Mouse (Mus musculus): Measurements from ENCODE around the gene Sik2. TPM values are rescaled to one million over a fixed set of nuclear protein-coding genes. Genes with fewer than 3 reads are reported as not detected.

The Sik2 gene
- polyA plus RNA-seq, 1 experiment, result 9.9 TPM

DNA sequence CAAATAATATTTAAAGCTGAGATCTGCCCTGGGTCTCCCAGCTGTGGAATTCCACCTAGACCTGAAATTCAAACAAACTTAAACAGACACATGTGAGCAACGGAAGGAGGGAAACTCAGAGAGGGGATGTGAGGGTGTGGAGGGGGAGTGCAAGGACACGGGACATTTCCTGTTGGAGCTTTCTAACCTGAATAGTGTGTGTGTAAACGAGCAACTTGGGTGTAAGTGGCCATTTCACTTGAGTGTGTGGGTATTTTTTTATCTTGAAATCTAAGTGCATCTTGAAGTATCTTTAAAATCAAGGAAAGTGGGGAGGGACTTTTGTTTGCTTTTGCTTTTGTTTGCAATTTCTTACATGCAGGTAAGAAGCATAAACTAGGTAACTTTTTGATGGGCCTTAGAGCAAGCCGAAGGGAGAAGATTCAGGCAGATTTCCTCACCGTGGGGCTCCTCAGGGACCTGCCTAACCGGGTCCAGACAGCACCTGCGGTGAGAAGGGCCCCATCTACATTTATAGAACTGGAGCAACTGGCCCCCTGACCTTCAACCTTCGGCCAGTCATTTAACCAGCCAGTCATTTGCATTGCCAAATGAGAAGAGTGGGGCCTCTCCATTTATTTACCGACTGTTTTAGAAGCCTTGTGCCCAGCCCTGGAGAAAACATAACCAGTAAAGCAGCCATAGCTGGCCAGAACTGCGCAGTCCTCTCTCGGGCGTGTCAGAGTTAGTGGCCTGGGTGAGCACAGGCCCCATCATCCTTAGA, 161.1 kb downstream of the Sik2 start:
- H3K4me1 ChIP-seq (ENCODE audit: control insufficient read depth, insufficient read depth, insufficient read length, low read length), result peaks cover 18% of the 10 kb centered on the region
- no peak overlapping the region for H3K4me3 ChIP-seq (ENCODE audit: low read depth, low read length)
- H3K36me3 ChIP-seq (ENCODE audit: control insufficient read depth, insufficient read depth, low read length), result peaks cover 9% of the 10 kb centered on the region
- no peak for TF ChIP-seq POLR2A (IDR thresholded peaks at IDR 0.05; ENCODE audit: low read depth, low read length)
- no peak for TF ChIP-seq CTCF (IDR thresholded peaks at IDR 0.05; ENCODE audit: extremely low read depth, insufficient read length, insufficient replicate concordance, low read depth, low read length)
- no peak overlapping the region for H3K27ac ChIP-seq (ENCODE audit: insufficient read depth, low read depth, low read length)
- WGBS, result 34% methylated on average over 12 of the region's 12 CpGs
- H3K27me3 ChIP-seq (ENCODE audit: control insufficient read depth, insufficient read depth, low read length), result no peaks in the 10 kb centered on the region

DNA sequence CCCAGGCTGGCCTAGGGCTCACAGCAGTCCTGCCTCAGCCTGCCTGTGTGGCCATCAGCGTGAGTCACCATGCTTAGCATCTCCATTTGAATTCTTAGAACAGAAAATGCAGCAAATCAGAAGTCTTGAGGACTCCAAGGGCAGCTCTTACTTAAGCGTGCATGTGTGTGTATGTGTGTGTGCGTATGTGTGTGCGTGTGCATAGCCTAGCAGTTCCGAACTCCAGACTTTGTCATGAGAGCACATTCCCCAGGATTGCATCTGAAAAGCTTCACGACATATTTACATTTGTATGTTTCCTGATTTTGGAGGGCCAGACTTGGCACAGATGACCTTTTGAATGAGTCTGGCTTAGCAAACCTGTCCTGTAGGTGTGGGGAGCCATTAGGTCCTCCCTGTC, 161.7 kb downstream of the Sik2 start:
- H3K27me3 ChIP-seq (ENCODE audit: control insufficient read depth, insufficient read depth, low read length), result no peaks in the 10 kb centered on the region
- 84% methylated on average over 6 of the region's 6 CpGs for WGBS
- TF ChIP-seq POLR2A (IDR thresholded peaks at IDR 0.05; ENCODE audit: low read depth, low read length) (no peak), CTCF (IDR thresholded peaks at IDR 0.05; ENCODE audit: extremely low read depth, insufficient read length, insufficient replicate concordance, low read depth, low read length) (no peak)
- no peak overlapping the region for H3K27ac ChIP-seq (ENCODE audit: insufficient read depth, low read depth, low read length)
- peaks cover 18% of the 10 kb centered on the region for H3K4me1 ChIP-seq (ENCODE audit: control insufficient read depth, insufficient read depth, insufficient read length, low read length)
- peaks cover 12% of the 10 kb centered on the region for H3K36me3 ChIP-seq (ENCODE audit: control insufficient read depth, insufficient read depth, low read length)
- H3K4me3 ChIP-seq (ENCODE audit: low read depth, low read length), result no peak overlapping the region

DNA sequence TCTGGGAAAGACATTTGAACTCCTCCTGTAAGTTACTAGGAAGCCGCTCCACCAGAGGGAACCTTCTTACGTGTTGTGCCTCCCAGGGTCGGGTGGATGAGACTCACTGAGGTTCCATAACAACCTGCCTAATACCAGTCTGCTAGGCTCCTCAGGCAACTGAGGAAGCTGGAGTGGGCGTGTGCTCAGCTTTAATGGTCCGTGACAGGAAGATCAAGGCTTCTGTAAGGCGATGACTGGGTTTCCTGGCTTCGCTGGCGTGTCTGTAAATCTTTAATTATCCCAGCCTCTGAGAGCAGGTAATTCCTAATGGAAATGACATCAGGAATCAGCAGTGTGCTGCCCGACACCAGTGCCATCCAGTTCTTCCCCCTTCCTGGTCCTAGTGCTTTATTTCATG, 163.3 kb downstream of the Sik2 start:
- peaks cover 12% of the 10 kb centered on the region for H3K36me3 ChIP-seq (ENCODE audit: control insufficient read depth, insufficient read depth, low read length)
- H3K27ac ChIP-seq (ENCODE audit: insufficient read depth, low read depth, low read length), result no peak overlapping the region
- peaks cover 15% of the 10 kb centered on the region for H3K4me1 ChIP-seq (ENCODE audit: control insufficient read depth, insufficient read depth, insufficient read length, low read length)
- no peaks in the 10 kb centered on the region for H3K27me3 ChIP-seq (ENCODE audit: control insufficient read depth, insufficient read depth, low read length)
- no peak for TF ChIP-seq POLR2A (IDR thresholded peaks at IDR 0.05; ENCODE audit: low read depth, low read length)
- TF ChIP-seq CTCF (IDR thresholded peaks at IDR 0.05; ENCODE audit: extremely low read depth, insufficient read length, insufficient replicate concordance, low read depth, low read length), result no peak
- 79% methylated on average over 9 of the region's 9 CpGs for WGBS
- no peak overlapping the region for H3K4me3 ChIP-seq (ENCODE audit: low read depth, low read length)

DNA sequence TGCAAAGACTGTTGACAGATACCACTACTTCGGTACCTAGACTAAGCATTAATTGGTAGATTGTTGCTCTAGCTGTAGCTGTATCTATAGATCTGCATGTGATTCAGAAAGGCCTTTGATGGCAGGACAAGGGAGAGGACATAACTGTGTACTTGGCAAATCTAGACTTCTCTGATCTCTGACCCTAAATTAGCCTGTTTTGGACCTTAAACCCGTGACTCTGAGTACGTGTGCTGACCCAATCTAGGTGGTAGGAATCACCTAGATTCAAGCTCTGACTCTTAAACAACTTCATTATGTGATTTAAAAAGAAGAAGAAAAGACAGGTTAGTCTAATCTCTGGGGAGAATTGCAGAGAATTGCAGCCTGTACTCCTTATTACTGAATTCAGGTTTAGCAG, 163.8 kb downstream of the Sik2 start, which contains the start of gene Ppp2r1b:
Gene Ppp2r1b, plus strand, starts transcription at position 221 of the 400 bp plus-strand sequence.
- TF ChIP-seq POLR2A (IDR thresholded peaks at IDR 0.05; ENCODE audit: low read depth, low read length), result no peak
- no peak for TF ChIP-seq CTCF (IDR thresholded peaks at IDR 0.05; ENCODE audit: extremely low read depth, insufficient read length, insufficient replicate concordance, low read depth, low read length)
- Histone ChIP-seq H3K27me3 (ENCODE audit: control insufficient read depth, insufficient read depth, low read length) (no peaks in the 10 kb centered on the region), H3K36me3 (ENCODE audit: control insufficient read depth, insufficient read depth, low read length) (peaks cover 12% of the 10 kb centered on the region), H3K4me3 (ENCODE audit: low read depth, low read length) (no peak within 1 kb of the TSS), H3K27ac (ENCODE audit: insufficient read depth, low read depth, low read length) (no peak within 1 kb of the TSS), H3K4me1 (ENCODE audit: control insufficient read depth, insufficient read depth, insufficient read length, low read length) (peaks cover 11% of the 10 kb centered on the region)
- WGBS, result 76% methylated on average over 3 of the region's 3 CpGs

Other genes starting within 250 kb of the Sik2 start
- 2.4 and 2.6 TPM in 2 replicates for gene Fdxacb1, start 240.8 kb downstream of the Sik2 start, polyA plus RNA-seq (2012; rRNA removed)
- 13.2 and 17.6 TPM in 2 replicates for gene Alg9, start 234.1 kb downstream of the Sik2 start, polyA plus RNA-seq (2012; rRNA removed)
- 12.6 and 20.7 TPM in 2 replicates for gene 1110032A03Rik, start 233.6 kb downstream of the Sik2 start, polyA plus RNA-seq (2012; rRNA removed)
- gene Ppp2r1b, start 163.8 kb downstream of the Sik2 start, polyA plus RNA-seq (2012; rRNA removed), result 1.6 and 1.9 TPM in 2 replicates
- not detected in 2 replicates for gene Btg4, start 51.8 kb upstream of the Sik2 start, polyA plus RNA-seq (2012; rRNA removed)
- gene Layn, start 68.0 kb upstream of the Sik2 start, polyA plus RNA-seq (2012; rRNA removed), result 0.15 and 0.22 TPM in 2 replicates
- gene 4833427G06Rik, start 93.0 kb upstream of the Sik2 start, polyA plus RNA-seq (2012; rRNA removed), result not detected in 2 replicates
- 0.52 and 0.75 TPM in 2 replicates for gene Gm32742, start 156.4 kb upstream of the Sik2 start, polyA plus RNA-seq (2012; rRNA removed)
- 14.0 and 32.6 TPM in 2 replicates for gene Pou2af1, start 204.6 kb upstream of the Sik2 start, polyA plus RNA-seq (2012; rRNA removed)

Data from small intestine, adult 2 months (tissue).